ENCODE assay signal across 16 mouse cellular contexts in the genomic region with DNA sequence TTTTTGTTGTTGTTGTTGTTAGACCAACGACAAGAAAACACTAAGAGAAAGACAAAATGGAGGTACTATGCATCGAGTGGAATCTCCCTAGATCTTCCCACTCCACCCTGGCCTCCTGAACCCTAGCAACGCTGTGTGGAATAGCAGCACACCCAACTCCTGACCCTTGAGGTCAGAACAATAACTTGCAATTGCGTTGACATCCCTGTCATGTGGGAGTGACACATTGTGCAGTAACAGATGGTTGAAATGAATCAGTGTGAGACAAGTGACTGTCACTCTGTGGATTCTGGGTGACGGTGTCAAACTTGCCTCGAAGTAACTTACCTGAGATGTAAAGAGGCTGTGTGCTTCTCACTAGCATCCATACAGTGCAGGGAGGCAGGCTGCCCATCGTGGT.
"Had no signal": no experiment of that assay in that cellular context is flagged by ENCODE, and none has a peak within 500 bp of the region (broad histone marks: within the 10 kb centered on the region; RNA-seq: fewer than 3 reads in every experiment).

No protein-coding gene starts in this region.

- DNase-seq: retina, postnatal 1 day; right cerebral cortex, adult 18-20 months; right cerebral cortex, postnatal 14 days; right cerebral cortex, postnatal 25 days; right cerebral cortex, postnatal 4 days; spleen, adult 18-20 months; thymus, adult 18-20 months; thymus, adult 2 months; thymus, postnatal 14 days; thymus, postnatal 25 days; thymus, postnatal 36 days; thymus, postnatal 4 days had no signal

- H3K4me2 ChIP-seq: neural tube, embryonic 13.5 days; neural tube, embryonic 15.5 days; stomach, embryonic 15.5 days had no signal

- H3K27ac ChIP-seq: neural tube, embryonic 13.5 days; neural tube, embryonic 15.5 days; stomach, embryonic 15.5 days; stomach, postnatal 0 days had no signal

- H3K36me3 ChIP-seq: neural tube, embryonic 13.5 days; neural tube, embryonic 15.5 days; stomach, embryonic 15.5 days had no signal

- H3K9me3 ChIP-seq: neural tube, embryonic 13.5 days; neural tube, embryonic 15.5 days; stomach, embryonic 15.5 days had no signal

- H3K9ac ChIP-seq: neural tube, embryonic 13.5 days; neural tube, embryonic 15.5 days; stomach, embryonic 15.5 days had no signal

- H3K4me1 ChIP-seq: stomach, embryonic 15.5 days had no signal

- H3K27me3 ChIP-seq: neural tube, embryonic 13.5 days; stomach, embryonic 15.5 days had no signal

- H3K4me3 ChIP-seq: neural tube, embryonic 13.5 days; neural tube, embryonic 15.5 days; stomach, embryonic 15.5 days had no signal
